Mouse (Mus musculus) neural tube, embryonic 13.5 days (tissue): ENCODE data around the gene Mvd. TPM values are rescaled to one million over a fixed set of nuclear protein-coding genes. Genes with fewer than 3 reads are reported as not detected.

Experiments used
- ATAC-seq: fragments of 200-750 bp; cut with Nextera tagmentation; 2 replicates; pipeline ENCODE4 v1.8.0; 2017; ENCODE audit warnings: low read depth, mild to moderate bottlenecking, moderate TSS enrichment, moderate library complexity
- H3K27ac ChIP-seq: fragments of 300-500 bp; sonication (generic); replicated peaks from 2 replicates; pipeline ENCODE4 v1.5.1; 2015; ENCODE audit warnings: moderate library complexity, mild to moderate bottlenecking, inconsistent platforms
- H3K27me3 ChIP-seq: fragments of 300-500 bp; sonication (generic); 2 replicates; pipeline ENCODE4 v1.6.1; 2015; ENCODE audit warnings: mild to moderate bottlenecking, inconsistent platforms
- H3K36me3 ChIP-seq: fragments of 300-500 bp; sonication (generic); 2 replicates; pipeline ENCODE4 v1.6.1; 2015; ENCODE audit warnings: mild to moderate bottlenecking, inconsistent platforms
- H3K4me1 ChIP-seq: fragments of 300-500 bp; sonication (generic); replicated peaks from 2 replicates; pipeline ENCODE4 v1.6.1; 2015; ENCODE audit warnings: inconsistent platforms
- H3K4me2 ChIP-seq: fragments of 300-500 bp; sonication (generic); 2 replicates; pipeline ENCODE4 v1.6.1; 2015; ENCODE audit warnings: inconsistent platforms, mild to moderate bottlenecking, moderate library complexity
- H3K4me3 ChIP-seq: fragments of 300-500 bp; sonication (generic); 2 replicates; pipeline ENCODE4 v1.5.1; 2015; ENCODE audit warnings: mild to moderate bottlenecking, inconsistent platforms
- H3K9ac ChIP-seq: fragments of 300-500 bp; sonication (generic); 2 replicates; pipeline ENCODE4 v1.6.1; 2015; ENCODE audit warnings: moderate library complexity, mild to moderate bottlenecking, inconsistent platforms
- H3K9me3 ChIP-seq: fragments of 300-500 bp; sonication (generic); 2 replicates; pipeline ENCODE4 v1.6.1; 2016; ENCODE audit warnings: inconsistent platforms
- WGBS: fragments of 180-500 bp; shearing (Covaris S2); methylation state at CpG from one replicate; pipeline ENCODE4 v1.1.7; 2015; 5-methylcytosine and 5-hydroxymethylcytosine counted together
- polyA plus RNA-seq: library from polyadenylated mRNA; unstranded; fragments of >200 nt; fragmentation: Nextera tagmentation; extraction: Ambion mirVana; gene quantifications from 2 replicates; pipeline ENCODE4 v1.2.1, GENCODE M21; 2015

Mvd gene
- polyA plus RNA-seq, 1 experiment from 2014 or later = 46.6 TPM

DNA sequence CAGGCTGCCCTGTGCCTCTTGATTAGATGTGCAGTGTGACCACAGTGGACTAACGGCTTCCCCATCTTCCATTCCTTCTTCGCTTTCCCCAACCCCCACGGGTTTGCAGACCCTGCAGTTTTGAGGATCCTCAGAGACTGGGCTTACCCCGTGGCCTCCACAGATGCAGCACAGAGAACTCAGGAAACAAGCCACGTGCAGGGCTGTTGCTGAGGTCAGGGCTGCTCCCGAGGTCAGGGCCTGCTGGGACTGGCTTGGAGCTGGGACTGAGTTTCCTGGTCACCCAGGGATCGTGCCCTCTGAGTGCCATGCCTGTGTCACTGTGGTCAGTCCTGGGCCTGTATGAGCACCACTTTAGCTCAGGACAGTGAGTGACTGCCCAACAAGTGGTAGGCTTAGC lies 21.8 kb upstream of the Mvd start:
- Histone ChIP-seq H3K4me2 (no peak overlapping the region), H3K27me3 (peaks cover 42% of the 10 kb centered on the region), H3K27ac (no peak overlapping the region), H3K9ac (no peak overlapping the region), H3K4me3 (no peak overlapping the region), H3K36me3 (peaks cover 48% of the 10 kb centered on the region), H3K9me3 (no peaks in the 10 kb centered on the region), H3K4me1 (peaks cover 11% of the 10 kb centered on the region)
- 79% methylated on average over 7 of the region's 7 CpGs for WGBS
- no peak for ATAC-seq

DNA sequence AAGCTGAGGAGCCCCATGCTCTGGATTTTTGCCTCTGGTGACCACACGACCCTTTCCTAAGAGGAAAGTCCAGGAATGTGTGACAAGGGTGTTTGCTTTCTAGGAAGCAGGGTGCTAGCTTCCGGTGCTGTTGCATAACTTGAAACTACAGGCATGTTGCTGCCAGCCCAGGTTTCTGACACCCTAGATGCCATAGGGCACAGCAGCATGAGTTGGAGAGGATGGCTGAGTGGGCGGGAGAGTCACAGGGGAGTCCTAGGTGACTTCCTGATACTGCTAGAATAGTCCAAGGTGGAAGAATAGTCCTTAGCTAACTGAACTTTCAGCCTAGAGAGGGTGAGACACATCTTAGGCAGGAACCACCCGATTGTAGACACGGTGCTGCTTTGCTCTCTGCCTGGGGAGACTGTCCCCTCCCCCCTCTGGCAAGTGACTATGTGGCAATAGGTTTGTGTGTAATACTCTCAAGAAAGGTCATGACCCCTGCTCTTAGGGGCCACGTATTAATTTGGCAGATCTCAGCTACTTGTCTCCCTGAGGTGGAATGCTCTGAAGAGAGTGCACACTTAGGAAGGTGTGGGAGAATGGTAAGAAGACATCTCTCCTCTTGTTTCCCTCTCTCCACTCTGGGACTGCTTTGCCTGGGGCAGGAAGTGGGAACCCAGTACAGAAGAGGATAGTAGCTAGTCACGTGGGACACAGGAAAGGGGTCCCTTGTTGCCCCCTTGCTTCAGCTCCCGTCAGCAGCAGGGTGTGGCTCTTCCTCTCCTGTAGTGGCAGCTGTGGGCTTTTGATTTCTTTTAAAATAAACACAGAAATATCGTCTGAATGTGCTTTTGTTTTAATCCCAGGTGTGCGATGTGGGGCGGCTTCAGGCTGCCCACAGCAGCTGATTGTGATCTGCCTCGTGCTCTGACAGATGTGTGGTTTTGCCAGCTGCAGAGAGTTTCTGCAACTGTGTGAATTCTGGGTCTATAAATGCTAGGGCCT lies 20.7 kb upstream of the Mvd start:
- H3K9me3 ChIP-seq = no peaks in the 10 kb centered on the region
- H3K4me1 ChIP-seq = peaks cover 12% of the 10 kb centered on the region
- no peak overlapping the region for H3K4me2 ChIP-seq
- ATAC-seq = no peak
- no peak overlapping the region for H3K9ac ChIP-seq
- peaks cover 39% of the 10 kb centered on the region for H3K36me3 ChIP-seq
- H3K27me3 ChIP-seq = peaks cover 52% of the 10 kb centered on the region
- no peak overlapping the region for H3K27ac ChIP-seq
- 70% methylated on average over 12 of the region's 12 CpGs for WGBS
- H3K4me3 ChIP-seq = no peak overlapping the region

DNA sequence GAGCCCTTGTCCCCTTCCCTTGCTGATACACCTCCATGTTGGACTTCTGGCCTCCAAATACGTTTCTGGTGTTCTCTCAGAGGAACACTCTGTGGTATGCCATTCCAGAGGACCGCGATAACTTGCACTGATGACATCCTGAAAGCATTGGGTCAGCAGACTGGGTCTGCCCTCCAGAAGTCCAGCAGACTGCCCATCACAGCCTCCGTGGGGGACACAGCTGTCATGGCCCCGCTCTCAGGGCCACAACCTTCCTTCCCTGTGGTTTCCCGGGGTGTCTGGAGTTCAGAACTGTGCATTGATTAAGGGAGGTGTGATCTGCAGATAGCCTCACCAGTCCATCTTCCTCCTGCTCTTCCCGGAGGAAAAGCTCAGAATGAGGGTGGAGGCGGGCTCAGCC lies 19.3 kb upstream of the Mvd start:
- peaks cover 12% of the 10 kb centered on the region for H3K4me1 ChIP-seq
- ATAC-seq = no peak
- peaks cover 67% of the 10 kb centered on the region for H3K27me3 ChIP-seq
- 67% methylated on average over 8 of the region's 8 CpGs for WGBS
- no peak overlapping the region for H3K9ac ChIP-seq
- no peak overlapping the region for H3K4me3 ChIP-seq
- H3K27ac ChIP-seq = no peak overlapping the region
- no peak overlapping the region for H3K4me2 ChIP-seq
- peaks cover 25% of the 10 kb centered on the region for H3K36me3 ChIP-seq
- H3K9me3 ChIP-seq = no peaks in the 10 kb centered on the region

DNA sequence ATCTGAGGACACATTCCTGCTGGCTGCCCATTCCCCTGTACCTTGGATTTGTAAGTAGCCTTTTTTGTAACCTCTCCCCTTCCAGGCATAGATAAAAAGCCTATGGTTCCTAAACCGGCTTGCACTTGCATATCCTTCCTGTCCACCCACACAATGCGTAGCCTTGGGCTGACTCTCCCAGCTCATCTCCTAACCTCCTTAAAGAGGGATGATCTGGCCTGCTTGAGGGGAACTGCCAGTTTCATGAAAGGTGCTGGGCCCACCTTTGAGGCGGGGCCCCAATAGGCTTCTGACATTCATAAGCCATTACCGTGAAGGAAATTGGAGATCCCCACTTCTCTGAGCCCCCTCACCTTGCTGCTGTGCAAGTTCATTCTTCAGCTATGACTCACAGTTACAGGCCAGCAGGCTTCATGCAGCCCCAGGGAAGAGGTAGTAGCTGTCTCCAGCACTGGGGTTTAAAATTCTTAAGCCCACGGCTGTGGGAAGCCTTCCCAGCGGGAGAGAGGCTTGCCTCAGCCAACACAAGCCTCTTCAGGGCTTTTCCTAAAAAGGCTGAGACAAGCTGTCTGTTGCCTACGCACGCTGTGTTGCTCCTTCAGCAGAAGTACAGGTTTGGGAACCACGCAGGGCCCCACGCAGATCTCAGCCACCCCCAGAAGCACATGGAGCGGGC lies 18.4 kb upstream of the Mvd start:
- H3K4me2 ChIP-seq = no peak overlapping the region
- no peaks in the 10 kb centered on the region for H3K9me3 ChIP-seq
- peaks cover 12% of the 10 kb centered on the region for H3K4me1 ChIP-seq
- H3K4me3 ChIP-seq = no peak overlapping the region
- 64% methylated on average over 11 of the region's 11 CpGs for WGBS
- peaks cover 76% of the 10 kb centered on the region for H3K27me3 ChIP-seq
- H3K36me3 ChIP-seq = peaks cover 16% of the 10 kb centered on the region
- H3K27ac ChIP-seq = no peak overlapping the region
- H3K9ac ChIP-seq = no peak overlapping the region
- no peak for ATAC-seq

DNA sequence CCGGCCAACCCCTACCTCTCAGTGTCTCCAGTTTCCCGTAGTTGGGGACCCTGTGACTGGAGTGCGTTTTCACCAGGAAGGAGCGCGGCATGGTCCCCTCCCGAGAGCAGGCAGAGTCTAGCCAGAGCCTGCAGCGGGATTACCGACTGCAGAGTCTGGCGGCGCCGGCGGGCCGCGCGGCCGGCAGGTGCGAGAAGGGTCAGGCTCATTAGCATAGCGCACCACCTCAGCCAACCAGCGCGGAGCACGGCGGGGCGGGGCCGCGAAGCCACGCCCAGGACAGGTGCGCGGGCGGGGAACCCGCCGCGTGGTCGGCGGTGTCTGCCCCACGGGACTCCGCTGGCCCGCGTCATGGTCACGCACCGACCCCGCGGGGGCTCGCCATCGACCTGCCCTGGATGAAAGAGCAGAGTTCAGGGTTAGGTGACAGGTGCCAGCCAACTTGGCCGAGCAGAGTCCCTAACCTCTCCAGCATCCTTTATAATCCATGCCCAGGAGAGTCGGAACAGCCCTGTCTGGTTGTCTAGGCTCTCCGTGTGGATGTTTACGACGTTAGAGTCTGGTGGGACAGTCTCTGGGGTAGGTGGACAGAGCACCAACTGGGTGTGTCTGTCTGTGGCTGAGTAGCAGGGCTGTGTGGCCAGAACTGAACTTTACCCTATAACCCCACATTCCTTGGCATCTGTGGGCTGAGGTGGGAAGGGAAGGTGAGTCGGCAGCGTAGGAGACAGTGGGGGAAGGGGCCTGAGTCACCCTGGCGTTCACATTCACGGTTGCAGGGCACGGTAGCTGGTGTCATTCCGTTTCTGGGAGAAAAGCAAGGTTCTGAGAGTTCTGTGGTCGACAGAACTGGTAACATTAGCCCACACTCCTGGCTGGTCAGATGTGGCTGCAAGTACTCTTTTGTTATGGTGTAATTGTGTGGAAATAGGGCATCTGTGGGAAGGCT lies 17.6 kb upstream of the Mvd start, which contains the start of gene Snai3:
Gene Snai3, minus strand, starts transcription at position 210 of the 949 bp plus-strand sequence.
- 0 out of 2 replicates have a peak, but pooled peaks have one; percentile 48 for ATAC-seq
- H3K27me3 ChIP-seq = peaks cover 84% of the 10 kb centered on the region
- H3K9ac ChIP-seq = peak within 1 kb of the TSS; percentile 41; the same call in 1 of the 2 replicates
- H3K4me1 ChIP-seq = peaks cover 12% of the 10 kb centered on the region
- peak within 1 kb of the TSS; percentile 35 for H3K4me3 ChIP-seq
- WGBS = 2% methylated on average over 56 of the region's 56 CpGs
- no peak within 1 kb of the TSS for H3K27ac ChIP-seq
- H3K36me3 ChIP-seq = peaks cover 9% of the 10 kb centered on the region
- H3K4me2 ChIP-seq = peak within 1 kb of the TSS; percentile 66
- no peaks in the 10 kb centered on the region for H3K9me3 ChIP-seq

DNA sequence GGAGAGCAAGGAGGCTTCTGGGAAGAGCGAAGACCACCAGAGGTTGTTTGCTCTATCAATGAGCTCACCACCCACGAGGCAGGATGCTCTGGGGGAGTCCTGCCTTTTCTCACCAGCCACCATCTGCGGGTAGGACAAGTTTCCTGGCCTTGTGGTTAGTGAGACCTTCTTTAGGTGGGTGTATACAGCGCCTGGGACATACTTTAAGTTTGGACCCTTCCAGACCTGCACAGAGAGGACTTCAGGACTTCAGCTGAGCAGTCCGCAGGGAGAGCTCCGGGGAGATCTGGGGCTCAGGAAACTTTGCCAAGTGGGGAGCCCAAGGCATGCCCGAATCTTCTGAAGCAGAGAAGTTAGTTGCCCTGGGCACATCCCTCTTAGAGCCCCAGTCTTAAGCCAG lies 16.8 kb upstream of the Mvd start:
- H3K27ac ChIP-seq = no peak overlapping the region
- peaks cover 85% of the 10 kb centered on the region for H3K27me3 ChIP-seq
- H3K9me3 ChIP-seq = no peaks in the 10 kb centered on the region
- H3K4me3 ChIP-seq = peak overlapping the region; percentile 35
- H3K4me1 ChIP-seq = peaks cover 12% of the 10 kb centered on the region
- H3K36me3 ChIP-seq = peaks cover under 1% of the 10 kb centered on the region; the same call in 1 of the 2 replicates
- ATAC-seq = no peak
- H3K9ac ChIP-seq = 0 out of 2 replicates have a peak overlapping the region, but pooled peaks have one; percentile 41
- 26% methylated on average over 7 of the region's 7 CpGs for WGBS
- H3K4me2 ChIP-seq = peak overlapping the region; percentile 66

DNA sequence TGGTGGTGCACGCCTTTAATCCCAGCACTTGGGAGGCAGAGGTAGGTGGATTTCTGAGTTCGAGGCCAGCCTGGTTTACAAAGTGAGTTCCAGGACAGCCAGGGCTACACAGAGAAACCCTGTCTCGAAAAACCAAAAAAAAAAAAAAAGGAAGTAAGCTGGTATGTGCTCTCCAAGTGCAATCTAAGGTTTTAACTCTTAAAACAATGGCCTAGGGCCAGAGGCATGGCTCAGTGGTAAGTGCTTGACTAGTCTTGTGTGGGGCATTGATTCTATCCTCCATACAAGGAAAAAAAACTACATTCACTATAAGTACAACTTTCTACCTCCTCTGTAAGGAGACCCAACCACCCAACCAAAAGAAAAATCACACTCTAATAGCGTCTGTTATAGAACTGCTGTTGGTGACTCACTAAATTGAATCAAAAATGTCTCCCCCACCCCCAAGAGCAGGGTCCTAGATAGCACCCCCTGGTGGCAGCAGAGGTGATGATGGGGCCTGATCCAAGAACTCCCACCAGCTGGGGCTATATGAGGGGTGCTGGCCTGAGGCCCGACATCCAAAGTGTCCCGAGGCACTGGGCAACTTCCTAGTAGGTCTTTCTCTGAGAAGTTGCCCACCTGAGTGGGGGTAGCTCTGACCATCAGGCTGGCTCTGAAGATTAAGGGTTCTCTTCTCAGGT lies 16.1 kb upstream of the Mvd start:
- WGBS = 64% methylated on average over 6 of the region's 6 CpGs
- ATAC-seq = no peak
- Histone ChIP-seq H3K36me3 (no peaks in the 10 kb centered on the region), H3K4me1 (peaks cover 12% of the 10 kb centered on the region), H3K9me3 (no peaks in the 10 kb centered on the region), H3K27me3 (peaks cover 85% of the 10 kb centered on the region), H3K4me2 (no peak overlapping the region), H3K4me3 (no peak overlapping the region), H3K9ac (no peak overlapping the region), H3K27ac (no peak overlapping the region)

DNA sequence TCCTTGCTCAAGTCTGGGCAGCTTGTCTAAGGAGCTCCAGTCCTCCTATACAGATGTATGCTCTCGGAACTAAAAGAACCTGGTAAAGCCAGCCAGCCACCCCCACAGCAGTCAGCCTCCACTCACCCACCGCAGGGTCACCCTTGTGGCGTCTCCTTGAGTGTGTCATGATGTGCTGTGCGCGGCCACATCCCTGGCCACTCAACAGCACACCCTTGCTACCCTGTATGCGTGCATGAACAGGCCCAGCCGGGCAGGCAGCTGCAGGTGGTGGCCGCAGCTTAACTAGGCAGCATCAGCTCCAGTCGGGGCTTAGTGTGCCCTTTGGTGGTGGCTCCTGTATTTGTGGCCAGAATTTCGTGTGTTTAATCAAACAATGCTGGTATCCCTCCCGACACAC lies 13.9 kb upstream of the Mvd start:
- no peak for ATAC-seq
- 84% methylated on average over 11 of the region's 11 CpGs for WGBS
- H3K9ac ChIP-seq = no peak overlapping the region
- H3K4me3 ChIP-seq = no peak overlapping the region
- no peaks in the 10 kb centered on the region for H3K36me3 ChIP-seq
- peaks cover 65% of the 10 kb centered on the region for H3K27me3 ChIP-seq
- H3K9me3 ChIP-seq = no peaks in the 10 kb centered on the region
- H3K27ac ChIP-seq = no peak overlapping the region
- H3K4me2 ChIP-seq = no peak overlapping the region
- peaks cover 12% of the 10 kb centered on the region for H3K4me1 ChIP-seq

DNA sequence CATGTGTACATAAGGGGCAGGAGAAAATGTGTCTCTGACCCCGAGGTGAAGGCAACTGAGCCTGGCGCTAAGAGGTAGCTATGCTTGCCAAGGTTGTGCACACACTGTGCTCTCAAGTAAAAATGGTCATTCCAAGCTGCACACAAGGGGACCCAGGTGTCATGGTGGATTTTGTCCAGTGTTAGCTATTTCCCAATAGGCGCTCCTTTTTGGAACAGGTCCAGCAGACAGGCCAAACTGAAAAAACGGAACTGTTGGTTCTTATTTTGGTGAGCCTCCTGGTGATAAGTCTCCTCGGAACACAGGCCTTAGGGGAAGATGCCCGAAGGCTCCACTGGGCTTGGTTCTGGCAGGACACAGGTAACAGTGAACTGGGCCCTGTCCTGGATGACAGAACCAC lies 11.2 kb upstream of the Mvd start:
- Histone ChIP-seq H3K36me3 (no peaks in the 10 kb centered on the region), H3K27me3 (peaks cover 41% of the 10 kb centered on the region), H3K4me1 (no peaks in the 10 kb centered on the region), H3K27ac (no peak overlapping the region), H3K4me3 (no peak overlapping the region), H3K9me3 (no peaks in the 10 kb centered on the region), H3K4me2 (no peak overlapping the region), H3K9ac (no peak overlapping the region)
- 88% methylated on average over 6 of the region's 6 CpGs for WGBS
- ATAC-seq = no peak

DNA sequence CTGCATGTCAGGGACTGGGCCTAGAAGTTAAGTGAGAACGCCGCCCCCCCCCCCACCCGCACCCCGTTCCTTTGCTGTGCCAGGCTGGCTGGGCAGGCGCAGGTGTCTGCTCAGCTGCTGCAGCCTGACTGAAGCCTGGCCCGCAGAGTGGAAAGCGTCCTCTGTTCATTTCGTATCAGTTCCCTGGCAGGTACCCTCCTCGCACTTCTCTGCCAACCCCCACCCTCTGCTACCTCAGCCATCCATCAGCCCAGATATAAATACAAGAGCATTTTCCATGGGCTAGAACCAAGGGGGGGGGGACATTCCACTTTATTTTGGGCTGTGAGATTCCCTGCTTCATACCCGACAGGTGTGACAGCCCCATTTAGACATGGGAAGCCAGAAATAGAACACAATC lies 8.9 kb upstream of the Mvd start:
- no peaks in the 10 kb centered on the region for H3K4me1 ChIP-seq
- peaks cover 18% of the 10 kb centered on the region for H3K27me3 ChIP-seq
- 83% methylated on average over 10 of the region's 10 CpGs for WGBS
- ATAC-seq = no peak
- H3K4me2 ChIP-seq = no peak overlapping the region
- H3K9ac ChIP-seq = no peak overlapping the region
- H3K4me3 ChIP-seq = no peak overlapping the region
- H3K9me3 ChIP-seq = no peaks in the 10 kb centered on the region
- H3K27ac ChIP-seq = no peak overlapping the region
- H3K36me3 ChIP-seq = no peaks in the 10 kb centered on the region

DNA sequence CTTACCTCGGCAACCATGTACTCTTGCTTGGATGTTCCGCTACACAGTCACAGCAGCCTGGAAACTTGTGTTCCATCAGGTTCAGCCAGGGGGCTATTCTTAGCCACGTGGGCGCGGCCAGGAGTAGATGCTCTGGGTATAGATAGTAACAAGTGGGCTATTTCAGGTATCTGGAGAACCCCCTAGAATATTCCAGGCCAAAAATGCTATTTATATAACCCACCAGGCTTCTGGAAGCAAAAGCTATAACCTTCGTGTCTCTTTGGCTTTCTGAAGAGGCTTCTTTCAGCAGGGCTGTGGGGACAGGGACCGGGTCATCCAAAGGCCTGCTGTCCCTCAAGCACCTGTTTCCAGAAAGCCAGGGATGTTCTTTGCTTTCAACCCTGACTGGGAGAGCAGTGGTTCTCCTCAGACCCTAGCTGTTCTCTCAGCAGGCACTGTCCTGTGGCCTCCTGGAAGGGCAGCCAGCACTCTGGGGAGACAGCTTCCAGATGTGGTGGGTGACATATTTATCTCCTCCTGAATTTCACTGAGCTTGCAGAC lies 8.0 kb upstream of the Mvd start:
- H3K27me3 ChIP-seq = peaks cover 9% of the 10 kb centered on the region; the same call in 1 of the 2 replicates
- H3K36me3 ChIP-seq = no peaks in the 10 kb centered on the region
- H3K4me2 ChIP-seq = no peak overlapping the region
- H3K4me1 ChIP-seq = peaks cover 2% of the 10 kb centered on the region; the same call in 1 of the 2 replicates
- ATAC-seq = no peak
- 81% methylated on average over 7 of the region's 7 CpGs for WGBS
- H3K9ac ChIP-seq = no peak overlapping the region
- no peaks in the 10 kb centered on the region for H3K9me3 ChIP-seq
- no peak overlapping the region for H3K27ac ChIP-seq
- H3K4me3 ChIP-seq = no peak overlapping the region
